Mouse (Mus musculus): ENCODE results near the gene Map2k5.

Gene Map2k5

DNA sequence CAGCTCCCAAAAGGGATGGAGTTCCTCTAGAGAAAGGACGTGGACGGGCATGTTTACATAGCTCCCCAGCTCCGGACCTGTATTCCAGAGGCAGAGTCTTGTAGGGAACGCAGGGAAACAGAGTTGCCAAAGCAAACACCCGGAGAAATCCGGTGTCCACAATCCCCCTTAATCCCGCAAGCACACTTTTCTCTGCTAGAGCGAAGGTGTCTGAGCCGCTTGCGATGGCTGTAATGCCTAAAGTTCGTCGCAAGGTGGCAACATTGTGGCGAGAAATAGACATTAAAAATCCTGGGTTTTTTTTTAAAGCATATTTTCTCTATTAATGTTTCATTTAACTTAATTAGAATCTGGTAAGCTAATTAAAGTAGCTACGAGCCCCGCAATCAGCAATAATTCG, 241.9 kb downstream of the Map2k5 start:
- peaks cover 90% of the 10 kb centered on the region for H3K27me3 ChIP-seq (ENCODE audit: insufficient read depth, low read length)
- no peaks in the 10 kb centered on the region for H3K36me3 ChIP-seq (ENCODE audit: insufficient read depth, low read length)
- H3K4me3 ChIP-seq (replicated peaks; ENCODE audit: low read length), result peak overlapping the region; percentile 60
- TF ChIP-seq NANOG (IDR thresholded peaks at IDR 0.05; ENCODE audit: borderline replicate concordance, low read length) (no peak), CTCF (conservative IDR thresholded peaks at IDR 0.05; ENCODE audit: low read length) (peak; percentile 91)
- H3K9me3 ChIP-seq (ENCODE audit: low read length), result no peaks in the 10 kb centered on the region
- peaks cover 89% of the 10 kb centered on the region for H3K4me1 ChIP-seq (replicated peaks; ENCODE audit: low read depth, low read length)

GRCm38 (mm10) chr9:63135356-63135755, 242.3 kb downstream of the Map2k5 start:
- TF ChIP-seq NANOG (IDR thresholded peaks at IDR 0.05; ENCODE audit: borderline replicate concordance, low read length) (no peak), POU5F1 (IDR thresholded peaks at IDR 0.05; ENCODE audit: borderline replicate concordance, low read length) (no peak), CTCF (conservative IDR thresholded peaks at IDR 0.05; ENCODE audit: low read length) (no peak)
- H3K4me3 ChIP-seq (replicated peaks; ENCODE audit: low read length), result peak overlapping the region; percentile 60
- H3K27me3 ChIP-seq (ENCODE audit: insufficient read depth, low read length), result peaks cover 91% of the 10 kb centered on the region
- H3K4me1 ChIP-seq (replicated peaks; ENCODE audit: low read depth, low read length), result peaks cover 86% of the 10 kb centered on the region
- no peaks in the 10 kb centered on the region for H3K36me3 ChIP-seq (ENCODE audit: insufficient read depth, low read length)
- H3K9me3 ChIP-seq (ENCODE audit: low read length), result no peaks in the 10 kb centered on the region

DNA sequence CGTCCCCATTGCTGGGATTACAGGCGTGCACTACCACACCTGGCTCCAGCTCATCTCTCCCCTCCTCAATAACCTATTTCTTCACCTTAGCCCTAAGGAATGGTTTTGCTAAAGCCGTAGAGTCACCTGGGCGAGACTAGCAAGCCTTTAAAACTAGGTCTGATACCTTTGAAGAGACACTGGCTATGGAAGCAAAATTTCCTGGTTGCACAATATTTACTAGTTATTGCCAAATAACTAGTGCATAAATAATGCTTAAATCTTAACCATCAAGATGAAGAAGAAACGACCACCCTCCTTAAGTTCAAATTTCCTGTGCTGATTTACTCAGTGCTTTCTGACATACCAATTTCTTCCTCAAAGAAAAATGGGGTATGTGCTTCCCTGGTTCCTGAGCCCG, 244.0 kb downstream of the Map2k5 start:
- H3K4me3 ChIP-seq (replicated peaks; ENCODE audit: low read length), result peak overlapping the region; percentile 86
- peaks cover 87% of the 10 kb centered on the region for H3K27me3 ChIP-seq (ENCODE audit: insufficient read depth, low read length)
- peaks cover 73% of the 10 kb centered on the region for H3K4me1 ChIP-seq (replicated peaks; ENCODE audit: low read depth, low read length)
- no peak for TF ChIP-seq CTCF (conservative IDR thresholded peaks at IDR 0.05; ENCODE audit: low read length)
- no peaks in the 10 kb centered on the region for H3K9me3 ChIP-seq (ENCODE audit: low read length)
- H3K36me3 ChIP-seq (ENCODE audit: insufficient read depth, low read length), result no peaks in the 10 kb centered on the region

- no peak for TF ChIP-seq CTCF (conservative IDR thresholded peaks at IDR 0.05; ENCODE audit: low read length)
- no peak for TF ChIP-seq NANOG (IDR thresholded peaks at IDR 0.05; ENCODE audit: borderline replicate concordance, low read length)
- no peak for TF ChIP-seq POU5F1 (IDR thresholded peaks at IDR 0.05; ENCODE audit: borderline replicate concordance, low read length)
- no peaks in the 10 kb centered on the region for H3K9me3 ChIP-seq (ENCODE audit: low read length)
- peaks cover 66% of the 10 kb centered on the region for H3K4me1 ChIP-seq (replicated peaks; ENCODE audit: low read depth, low read length)
- no peaks in the 10 kb centered on the region for H3K36me3 ChIP-seq (ENCODE audit: insufficient read depth, low read length)
- H3K27me3 ChIP-seq (ENCODE audit: insufficient read depth, low read length), result peaks cover 86% of the 10 kb centered on the region
- H3K4me3 ChIP-seq (replicated peaks; ENCODE audit: low read length), result peak overlapping the region; percentile 86
Observed at GRCm38 (mm10) chr9:63132673-63133601, 244.8 kb downstream of the Map2k5 start.

- no peaks in the 10 kb centered on the region for H3K36me3 ChIP-seq (ENCODE audit: insufficient read depth, low read length)
- no peaks in the 10 kb centered on the region for H3K9me3 ChIP-seq (ENCODE audit: low read length)
- peaks cover 57% of the 10 kb centered on the region for H3K4me1 ChIP-seq (replicated peaks; ENCODE audit: low read depth, low read length)
- peak overlapping the region; percentile 86 for H3K4me3 ChIP-seq (replicated peaks; ENCODE audit: low read length)
- peaks cover 82% of the 10 kb centered on the region for H3K27me3 ChIP-seq (ENCODE audit: insufficient read depth, low read length)
- TF ChIP-seq NANOG (IDR thresholded peaks at IDR 0.05; ENCODE audit: borderline replicate concordance, low read length) (no peak), POU5F1 (IDR thresholded peaks at IDR 0.05; ENCODE audit: borderline replicate concordance, low read length) (no peak), CTCF (conservative IDR thresholded peaks at IDR 0.05; ENCODE audit: low read length) (no peak)
Observed at GRCm38 (mm10) chr9:63131957-63132602, 245.6 kb downstream of the Map2k5 start.

GRCm38 (mm10) chr9:63129641-63130041, 248.1 kb downstream of the Map2k5 start:
- TF ChIP-seq NANOG (IDR thresholded peaks at IDR 0.05; ENCODE audit: borderline replicate concordance, low read length) (no peak), POU5F1 (IDR thresholded peaks at IDR 0.05; ENCODE audit: borderline replicate concordance, low read length) (no peak), CTCF (conservative IDR thresholded peaks at IDR 0.05; ENCODE audit: low read length) (no peak)
- Histone ChIP-seq H3K4me3 (replicated peaks; ENCODE audit: low read length) (no peak overlapping the region), H3K4me1 (replicated peaks; ENCODE audit: low read depth, low read length) (peaks cover 36% of the 10 kb centered on the region), H3K9me3 (ENCODE audit: low read length) (no peaks in the 10 kb centered on the region), H3K36me3 (ENCODE audit: insufficient read depth, low read length) (no peaks in the 10 kb centered on the region), H3K27me3 (ENCODE audit: insufficient read depth, low read length) (peaks cover 73% of the 10 kb centered on the region)

- TF ChIP-seq NANOG (IDR thresholded peaks at IDR 0.05; ENCODE audit: borderline replicate concordance, low read length), result no peak
- no peak for TF ChIP-seq CTCF (conservative IDR thresholded peaks at IDR 0.05; ENCODE audit: low read length)
- TF ChIP-seq POU5F1 (IDR thresholded peaks at IDR 0.05; ENCODE audit: borderline replicate concordance, low read length), result no peak
- H3K9me3 ChIP-seq (ENCODE audit: low read length), result no peaks in the 10 kb centered on the region
- H3K36me3 ChIP-seq (ENCODE audit: insufficient read depth, low read length), result no peaks in the 10 kb centered on the region
- H3K4me3 ChIP-seq (replicated peaks; ENCODE audit: low read length), result no peak overlapping the region
- peaks cover 18% of the 10 kb centered on the region for H3K4me1 ChIP-seq (replicated peaks; ENCODE audit: low read depth, low read length)
- peaks cover 64% of the 10 kb centered on the region for H3K27me3 ChIP-seq (ENCODE audit: insufficient read depth, low read length)
Observed at GRCm38 (mm10) chr9:63124512-63124911, 253.2 kb downstream of the Map2k5 start.

DNA sequence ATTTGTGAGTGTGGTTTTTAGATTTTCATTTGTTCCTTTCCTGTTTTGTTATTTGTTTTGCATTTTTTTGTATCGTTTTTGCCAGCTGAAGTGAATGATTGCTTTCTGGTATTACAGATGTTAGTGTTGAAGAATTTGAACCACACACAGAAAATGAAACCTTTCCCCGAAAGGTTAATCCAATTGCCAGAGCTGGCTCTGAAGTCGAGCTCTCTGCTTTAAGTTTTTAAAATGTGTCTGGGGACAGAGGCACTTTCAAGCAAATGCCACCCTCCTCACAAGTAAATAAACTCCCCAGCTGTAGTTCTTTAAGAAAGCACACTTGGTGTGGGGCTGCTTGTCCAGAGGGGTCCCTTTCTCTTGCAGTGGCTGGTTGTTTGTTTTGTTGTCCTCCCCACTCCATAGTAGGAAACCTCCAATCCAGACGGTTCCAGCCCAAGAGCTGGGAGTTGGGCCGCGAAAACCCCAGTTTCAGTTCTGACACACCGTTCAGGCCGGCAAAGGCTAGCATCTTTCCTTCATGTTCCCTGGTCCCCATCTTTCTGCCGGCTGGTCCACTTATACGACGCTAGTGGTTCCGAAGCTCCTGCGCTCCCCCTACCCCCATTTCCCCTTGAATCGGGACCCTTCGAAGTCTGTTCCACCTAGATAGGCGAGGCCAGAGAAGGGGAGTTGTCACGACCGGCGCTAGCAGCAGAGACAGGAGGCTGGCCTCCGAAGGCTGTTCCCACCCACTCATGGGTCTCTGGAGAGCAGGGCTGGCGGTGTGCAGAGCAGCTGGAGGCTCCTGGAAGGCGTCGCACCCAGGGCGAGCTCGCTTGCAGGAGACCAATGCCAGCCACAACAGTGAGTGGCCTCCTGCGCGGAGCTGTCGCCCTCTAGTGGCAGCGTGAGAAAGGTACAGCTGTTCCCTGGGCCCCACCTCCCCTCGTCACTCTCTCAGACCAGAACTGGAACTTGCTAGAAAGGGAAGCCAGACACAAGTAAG, 254.0 kb downstream of the Map2k5 start:
- Histone ChIP-seq H3K9me3 (ENCODE audit: low read length) (no peaks in the 10 kb centered on the region), H3K36me3 (ENCODE audit: insufficient read depth, low read length) (no peaks in the 10 kb centered on the region), H3K27me3 (ENCODE audit: insufficient read depth, low read length) (peaks cover 62% of the 10 kb centered on the region), H3K4me3 (replicated peaks; ENCODE audit: low read length) (peak overlapping the region; percentile 70), H3K4me1 (replicated peaks; ENCODE audit: low read depth, low read length) (peaks cover 24% of the 10 kb centered on the region)
- peak; percentile 91 for TF ChIP-seq CTCF (conservative IDR thresholded peaks at IDR 0.05; ENCODE audit: low read length)
- no peak for TF ChIP-seq NANOG (IDR thresholded peaks at IDR 0.05; ENCODE audit: borderline replicate concordance, low read length)
